Mouse (Mus musculus): Measurements from ENCODE around the gene Cpn1. TPM values are rescaled to one million over a fixed set of nuclear protein-coding genes. Genes with fewer than 3 reads are reported as not detected.

Gene Cpn1
- total and polyA plus RNA-seq, 2 experiments from 2014 or later = 0.12 TPM; not detected in 1

- WGBS = 56% methylated on average over 8 of the region's 8 CpGs
- Histone ChIP-seq H3K4me1 (ENCODE audit: control insufficient read depth, insufficient read depth) (no peaks in the 10 kb centered on the region), H3K9me3 (replicated peaks; ENCODE audit: control insufficient read depth, low read length) (0 out of 2 replicates have a peak, but pooled peaks cover 5% of the 10 kb centered on the region), H3K4me2 (ENCODE audit: low read depth, low read length) (no peak overlapping the region), H3K36me3 (replicated peaks; ENCODE audit: control insufficient read depth, insufficient read depth, low read length) (no peaks in the 10 kb centered on the region), H3K4me3 (ENCODE audit: low read depth, low read length) (no peak overlapping the region), H3K9ac (replicated peaks; ENCODE audit: low read depth, low read length) (no peak overlapping the region), H3K27ac (ENCODE audit: low read depth) (no peak overlapping the region), H3K27me3 (ENCODE audit: control insufficient read depth, insufficient read depth, low read length) (no peaks in the 10 kb centered on the region)
- DNase-seq (ENCODE audit: low spot score) = no peak
- TF ChIP-seq EP300 (IDR thresholded peaks at IDR 0.05; ENCODE audit: low read depth) (no peak), CTCF (IDR thresholded peaks at IDR 0.05; ENCODE audit: low read depth) (no peak)
- ATAC-seq (ENCODE audit: insufficient read depth, low read depth) = no peak
Observed at GRCm38 (mm10) chr19:44026956-44027530, 40.7 kb upstream of the Cpn1 start.

- H3K4me2 ChIP-seq (ENCODE audit: low read depth, low read length) = no peak overlapping the region
- DNase-seq (ENCODE audit: low spot score) = no peak
- H3K4me1 ChIP-seq (ENCODE audit: control insufficient read depth, insufficient read depth) = no peaks in the 10 kb centered on the region
- H3K9me3 ChIP-seq (replicated peaks; ENCODE audit: control insufficient read depth, low read length) = 0 out of 2 replicates have a peak, but pooled peaks cover 5% of the 10 kb centered on the region
- H3K4me3 ChIP-seq (ENCODE audit: low read depth, low read length) = no peak overlapping the region
- H3K9ac ChIP-seq (replicated peaks; ENCODE audit: low read depth, low read length) = no peak overlapping the region
- WGBS = 76% methylated on average over 13 of the region's 13 CpGs
- TF ChIP-seq CTCF (IDR thresholded peaks at IDR 0.05; ENCODE audit: low read depth) (no peak), EP300 (IDR thresholded peaks at IDR 0.05; ENCODE audit: low read depth) (no peak)
- no peaks in the 10 kb centered on the region for H3K36me3 ChIP-seq (replicated peaks; ENCODE audit: control insufficient read depth, insufficient read depth, low read length)
- ATAC-seq (ENCODE audit: insufficient read depth, low read depth) = no peak
- no peak overlapping the region for H3K27ac ChIP-seq (ENCODE audit: low read depth)
- H3K27me3 ChIP-seq (ENCODE audit: control insufficient read depth, insufficient read depth, low read length) = no peaks in the 10 kb centered on the region
Observed at GRCm38 (mm10) chr19:44024921-44025585, 38.7 kb upstream of the Cpn1 start.

GRCm38 (mm10) chr19:44023066-44023465 is 36.7 kb upstream of the Cpn1 start:
- 66% methylated on average over 5 of the region's 5 CpGs for WGBS
- no peak overlapping the region for H3K9ac ChIP-seq (replicated peaks; ENCODE audit: low read depth, low read length)
- H3K4me2 ChIP-seq (ENCODE audit: low read depth, low read length) = no peak overlapping the region
- no peak overlapping the region for H3K4me3 ChIP-seq (ENCODE audit: low read depth, low read length)
- no peaks in the 10 kb centered on the region for H3K27me3 ChIP-seq (ENCODE audit: control insufficient read depth, insufficient read depth, low read length)
- H3K9me3 ChIP-seq (replicated peaks; ENCODE audit: control insufficient read depth, low read length) = 0 out of 2 replicates have a peak, but pooled peaks cover 5% of the 10 kb centered on the region
- H3K36me3 ChIP-seq (replicated peaks; ENCODE audit: control insufficient read depth, insufficient read depth, low read length) = no peaks in the 10 kb centered on the region
- no peak overlapping the region for H3K27ac ChIP-seq (ENCODE audit: low read depth)
- no peak for DNase-seq (ENCODE audit: low spot score)
- ATAC-seq (ENCODE audit: insufficient read depth, low read depth) = no peak
- H3K4me1 ChIP-seq (ENCODE audit: control insufficient read depth, insufficient read depth) = no peaks in the 10 kb centered on the region
- TF ChIP-seq EP300 (IDR thresholded peaks at IDR 0.05; ENCODE audit: low read depth) (no peak), CTCF (IDR thresholded peaks at IDR 0.05; ENCODE audit: low read depth) (no peak)

- Histone ChIP-seq H3K4me2 (ENCODE audit: low read depth, low read length) (no peak overlapping the region), H3K4me3 (ENCODE audit: low read depth, low read length) (no peak overlapping the region), H3K36me3 (replicated peaks; ENCODE audit: control insufficient read depth, insufficient read depth, low read length) (no peaks in the 10 kb centered on the region), H3K4me1 (ENCODE audit: control insufficient read depth, insufficient read depth) (no peaks in the 10 kb centered on the region), H3K9me3 (replicated peaks; ENCODE audit: control insufficient read depth, low read length) (0 out of 2 replicates have a peak, but pooled peaks cover 5% of the 10 kb centered on the region), H3K27me3 (ENCODE audit: control insufficient read depth, insufficient read depth, low read length) (no peaks in the 10 kb centered on the region), H3K9ac (replicated peaks; ENCODE audit: low read depth, low read length) (no peak overlapping the region), H3K27ac (ENCODE audit: low read depth) (no peak overlapping the region)
- no peak for TF ChIP-seq EP300 (IDR thresholded peaks at IDR 0.05; ENCODE audit: low read depth)
- no peak for TF ChIP-seq CTCF (IDR thresholded peaks at IDR 0.05; ENCODE audit: low read depth)
- WGBS = 75% methylated on average over 4 of the region's 4 CpGs
- DNase-seq (ENCODE audit: low spot score) = peak; percentile 6
- ATAC-seq (ENCODE audit: insufficient read depth, low read depth) = no peak
Observed at GRCm38 (mm10) chr19:44021502-44021901, 35.1 kb upstream of the Cpn1 start.

- DNase-seq (ENCODE audit: low spot score) (no peak), ATAC-seq (ENCODE audit: insufficient read depth, low read depth) (no peak)
- Histone ChIP-seq H3K36me3 (replicated peaks; ENCODE audit: control insufficient read depth, insufficient read depth, low read length) (no peaks in the 10 kb centered on the region), H3K27ac (ENCODE audit: low read depth) (no peak overlapping the region), H3K4me3 (ENCODE audit: low read depth, low read length) (no peak overlapping the region), H3K4me1 (ENCODE audit: control insufficient read depth, insufficient read depth) (no peaks in the 10 kb centered on the region), H3K27me3 (ENCODE audit: control insufficient read depth, insufficient read depth, low read length) (no peaks in the 10 kb centered on the region), H3K9ac (replicated peaks; ENCODE audit: low read depth, low read length) (no peak overlapping the region), H3K4me2 (ENCODE audit: low read depth, low read length) (no peak overlapping the region), H3K9me3 (replicated peaks; ENCODE audit: control insufficient read depth, low read length) (0 out of 2 replicates have a peak, but pooled peaks cover 5% of the 10 kb centered on the region)
- 61% methylated on average over 7 of the region's 7 CpGs for WGBS
- TF ChIP-seq EP300 (IDR thresholded peaks at IDR 0.05; ENCODE audit: low read depth) = no peak
Observed at GRCm38 (mm10) chr19:44019739-44020138, 33.4 kb upstream of the Cpn1 start.

Measured in heart, postnatal 0 days (tissue).